Mouse (Mus musculus) erythroblast, embryonic 14.5 days (primary cell): Measurements from ENCODE around the gene Cux1. TPM values are rescaled to one million over a fixed set of nuclear protein-coding genes. Genes with fewer than 3 reads are reported as not detected.

Experiments
- H3K27me3 ChIP-seq: 2 replicates; pipeline ENCODE4 v1.6.1; 2012; ENCODE audit warnings: inconsistent platforms; ENCODE audit not compliant: control insufficient read depth
- H3K36me3 ChIP-seq: 2 replicates; pipeline ENCODE4 v1.6.1; 2012; ENCODE audit warnings: mild to moderate bottlenecking, inconsistent platforms; ENCODE audit not compliant: control insufficient read depth
- H3K4me1 ChIP-seq: 2 replicates; pipeline ENCODE4 v1.6.1; 2012; ENCODE audit warnings: inconsistent platforms; ENCODE audit not compliant: control insufficient read depth
- H3K4me3 ChIP-seq: replicated peaks from 2 replicates; pipeline ENCODE3; 2012; ENCODE audit warnings: moderate library complexity, mild to moderate bottlenecking, inconsistent platforms
- H3K9me3 ChIP-seq: 2 replicates; pipeline ENCODE4 v1.6.1; 2012; ENCODE audit warnings: low read length, inconsistent platforms, mixed read lengths; ENCODE audit not compliant: control insufficient read depth
- GATA1 ChIP-seq: IDR thresholded peaks from 2 replicates; pipeline ENCODE4 v1.6.1; 2012; ENCODE audit warnings: low read length, inconsistent platforms, mixed read lengths
- TAL1 ChIP-seq: IDR thresholded peaks from 3 replicates; pipeline ENCODE4 v1.6.1; 2012; ENCODE audit warnings: low read length, inconsistent platforms, mixed read lengths
- polyA plus RNA-seq: library from polyadenylated mRNA; stranded (reverse); fragments of >175 nt; gene quantifications from 2 replicates; pipeline ENCODE4 v1.2.3, GENCODE M21; 2012

Cux1 gene
- polyA plus RNA-seq, 1 experiment: 2.9 TPM

DNA sequence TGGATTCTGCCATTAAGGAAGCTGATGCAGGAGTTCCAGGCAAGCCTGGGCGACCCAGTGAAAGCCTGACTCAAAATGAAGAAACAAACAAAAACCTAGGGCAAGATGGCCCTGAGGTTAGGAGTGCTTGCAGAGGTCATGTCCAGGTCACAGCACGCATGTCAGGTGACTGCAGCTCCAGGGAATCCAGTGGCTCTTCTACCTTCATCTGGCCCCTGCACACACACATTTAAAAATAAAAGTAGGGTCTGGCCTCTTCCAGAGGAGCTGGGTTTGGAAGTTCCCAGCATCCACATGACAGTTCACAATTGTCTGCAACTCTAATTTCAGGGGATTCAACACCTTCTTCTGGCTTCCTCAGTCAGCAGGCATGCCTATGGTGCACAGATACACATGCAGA, 21.7 kb upstream of the Cux1 start:
- H3K36me3 ChIP-seq: no peaks in the 10 kb centered on the region
- no peaks in the 10 kb centered on the region for H3K9me3 ChIP-seq
- H3K4me3 ChIP-seq: no peak overlapping the region
- TF ChIP-seq TAL1 (no peak), GATA1 (no peak)
- no peaks in the 10 kb centered on the region for H3K4me1 ChIP-seq
- H3K27me3 ChIP-seq: peaks cover 7% of the 10 kb centered on the region

DNA sequence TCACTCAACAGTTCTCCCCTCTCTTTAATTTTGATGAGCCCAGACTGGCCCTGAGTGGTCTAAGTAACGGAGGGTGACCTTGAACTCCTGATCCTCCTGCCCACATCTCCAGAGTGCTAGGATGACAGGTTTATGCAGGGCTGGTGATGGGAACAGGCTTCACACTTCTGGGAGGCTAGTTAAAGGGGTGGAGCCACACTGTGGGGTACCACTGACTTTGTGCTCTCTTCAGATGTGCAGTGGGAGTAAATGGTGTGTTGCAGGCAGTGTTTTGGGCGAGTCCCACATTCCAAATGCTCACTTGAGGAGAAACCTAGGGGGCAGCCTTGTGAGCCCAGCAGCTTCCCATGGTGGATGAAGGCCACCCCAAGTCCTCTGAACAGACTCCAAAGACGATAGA, 21.2 kb upstream of the Cux1 start:
- peaks cover 10% of the 10 kb centered on the region for H3K27me3 ChIP-seq
- no peaks in the 10 kb centered on the region for H3K9me3 ChIP-seq
- no peaks in the 10 kb centered on the region for H3K36me3 ChIP-seq
- no peaks in the 10 kb centered on the region for H3K4me1 ChIP-seq
- no peak for TF ChIP-seq TAL1
- no peak overlapping the region for H3K4me3 ChIP-seq

DNA sequence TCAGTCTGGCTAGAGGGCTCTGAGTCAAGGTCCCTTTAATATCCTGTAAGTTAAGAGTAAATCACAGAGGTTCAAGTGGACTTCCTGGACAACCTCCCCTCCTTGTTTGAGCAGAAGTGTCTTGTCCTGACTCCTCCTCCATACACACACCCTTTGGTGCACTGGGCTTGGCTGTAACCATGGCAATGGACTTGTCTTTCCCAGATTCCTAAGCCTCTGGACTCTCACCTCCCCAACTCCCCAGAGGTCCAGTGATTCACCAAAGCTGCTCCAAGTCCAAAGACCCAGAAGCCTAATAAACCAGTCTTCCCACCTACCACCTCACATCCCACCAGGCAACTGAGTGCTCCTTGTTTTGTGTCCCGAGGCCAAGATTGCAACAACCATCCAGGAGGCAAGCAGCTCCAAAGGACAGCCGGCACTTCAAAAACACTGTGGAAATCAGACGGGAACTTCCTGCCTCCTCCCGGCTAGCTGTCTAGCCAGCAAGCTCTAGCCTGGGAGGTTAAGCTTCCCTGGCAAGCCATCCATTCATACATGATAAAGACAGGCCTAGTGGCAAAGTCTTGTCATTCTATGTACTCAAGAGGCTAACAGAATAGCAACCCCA, 17.5 kb upstream of the Cux1 start:
- Histone ChIP-seq H3K9me3 (peaks cover 4% of the 10 kb centered on the region), H3K36me3 (no peaks in the 10 kb centered on the region)

DNA sequence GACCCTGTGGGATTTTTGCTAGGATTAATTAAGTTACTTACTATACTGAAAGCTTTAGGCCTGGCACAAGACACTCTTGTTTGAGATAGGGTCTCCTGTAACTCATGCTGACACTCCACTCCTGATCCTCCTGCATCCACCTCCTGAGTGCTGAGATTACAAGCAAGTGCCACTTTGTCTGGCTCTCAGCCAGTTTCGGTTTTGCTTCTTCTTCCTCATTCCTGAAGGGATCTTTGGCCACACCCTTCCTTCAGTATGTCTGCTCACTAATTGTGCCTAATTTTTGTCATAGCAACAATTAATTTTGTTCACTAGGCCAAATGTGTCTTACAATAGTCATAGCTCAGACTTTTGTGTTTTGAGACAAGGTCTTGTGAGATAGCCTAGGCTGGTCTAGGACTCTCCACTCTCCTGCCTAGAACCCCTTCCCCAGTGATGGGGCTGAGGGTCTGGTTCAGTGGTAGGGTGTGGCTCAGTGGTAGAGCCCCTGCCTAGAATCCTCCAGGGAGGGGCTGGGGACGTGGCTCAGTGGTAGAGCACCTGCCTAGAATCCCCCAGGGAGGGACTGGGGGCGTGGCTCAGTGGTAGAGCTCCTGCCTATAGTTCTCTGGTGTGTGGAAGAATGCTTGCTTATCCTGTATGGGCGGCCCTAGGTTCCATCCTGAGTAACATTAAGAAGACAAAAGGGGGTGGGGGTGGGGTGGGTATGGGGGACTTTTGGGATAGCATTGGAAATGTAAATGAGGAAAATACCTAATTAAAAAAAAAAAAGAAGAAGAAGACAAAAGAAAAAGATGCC, 16.6 kb upstream of the Cux1 start:
- Histone ChIP-seq H3K4me3 (no peak overlapping the region), H3K36me3 (no peaks in the 10 kb centered on the region), H3K9me3 (peaks cover 4% of the 10 kb centered on the region), H3K4me1 (no peaks in the 10 kb centered on the region), H3K27me3 (peaks cover 55% of the 10 kb centered on the region)
- TF ChIP-seq TAL1 (no peak), GATA1 (no peak)

More for the DNA sequence above, 17.5 kb upstream of the Cux1 start:
- Histone ChIP-seq H3K4me3 (no peak overlapping the region), H3K4me1 (no peaks in the 10 kb centered on the region), H3K27me3 (peaks cover 46% of the 10 kb centered on the region)
- no peak for TF ChIP-seq GATA1
- TF ChIP-seq TAL1: no peak

DNA sequence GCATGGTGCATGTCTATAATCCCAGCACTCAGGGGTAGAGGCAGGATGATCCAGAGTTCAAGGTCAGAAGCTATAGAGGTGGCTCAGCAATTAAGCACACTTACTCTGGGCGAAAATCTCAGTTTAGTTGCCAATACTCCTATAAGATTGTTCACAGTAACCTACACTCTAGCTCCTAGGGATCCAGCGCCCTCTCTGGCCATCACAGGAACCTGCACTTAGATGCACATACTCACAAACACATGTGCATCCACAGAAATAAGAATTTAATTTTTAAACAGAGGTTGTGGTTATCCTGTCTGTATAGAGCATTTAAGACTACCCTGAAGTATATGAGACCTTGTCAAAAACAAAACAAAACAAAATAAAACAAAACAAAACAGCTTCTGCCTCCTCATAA, 16.0 kb upstream of the Cux1 start:
- Histone ChIP-seq H3K4me1 (no peaks in the 10 kb centered on the region), H3K4me3 (no peak overlapping the region), H3K36me3 (no peaks in the 10 kb centered on the region), H3K9me3 (peaks cover 4% of the 10 kb centered on the region), H3K27me3 (peaks cover 58% of the 10 kb centered on the region)
- no peak for TF ChIP-seq TAL1
- no peak for TF ChIP-seq GATA1

DNA sequence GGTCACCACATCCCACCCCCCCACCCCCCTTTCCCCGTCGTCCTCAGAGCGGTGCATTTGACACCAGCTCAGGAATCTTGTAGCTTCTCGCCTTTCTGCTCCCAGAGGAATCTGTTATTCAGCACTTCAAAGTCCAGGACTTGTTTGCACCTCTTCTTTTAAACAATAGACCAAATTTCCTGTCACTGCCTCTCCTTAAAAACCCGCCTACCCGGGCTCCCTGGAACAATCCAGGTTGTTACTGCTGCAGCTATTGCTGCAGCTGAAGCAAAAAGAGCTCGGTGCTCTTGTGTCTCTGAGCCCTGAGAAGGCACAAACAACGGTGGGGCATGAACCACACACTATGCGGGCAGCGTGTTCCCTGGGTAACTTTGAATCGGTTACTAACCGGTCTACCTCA, 14.9 kb upstream of the Cux1 start:
- Histone ChIP-seq H3K36me3 (no peaks in the 10 kb centered on the region), H3K9me3 (peaks cover 4% of the 10 kb centered on the region), H3K4me1 (no peaks in the 10 kb centered on the region), H3K27me3 (peaks cover 64% of the 10 kb centered on the region), H3K4me3 (no peak overlapping the region)
- TF ChIP-seq GATA1 (no peak), TAL1 (no peak)

DNA sequence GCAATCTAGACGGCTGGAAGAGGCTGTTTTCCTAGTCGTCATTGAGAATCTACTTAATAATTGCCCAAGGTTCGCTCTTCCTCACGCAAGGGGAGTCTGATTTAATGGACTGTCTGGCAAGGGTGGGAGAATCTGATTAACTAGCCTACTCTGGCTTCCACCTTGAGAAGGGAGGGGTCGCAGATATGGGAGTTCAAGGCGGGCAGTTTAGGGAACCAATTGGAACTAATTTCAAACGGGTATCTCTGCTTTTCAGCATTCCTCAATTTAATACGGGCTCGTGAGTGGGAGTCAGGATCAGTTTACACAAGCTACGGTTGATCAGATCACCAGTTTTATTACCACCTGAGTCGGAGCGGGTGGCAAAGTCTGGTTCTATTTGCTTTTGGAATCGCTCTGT, 14.3 kb upstream of the Cux1 start:
- Histone ChIP-seq H3K4me3 (no peak overlapping the region), H3K4me1 (no peaks in the 10 kb centered on the region), H3K27me3 (peaks cover 64% of the 10 kb centered on the region), H3K9me3 (peaks cover 4% of the 10 kb centered on the region), H3K36me3 (no peaks in the 10 kb centered on the region)
- TF ChIP-seq TAL1 (no peak), GATA1 (no peak)

DNA sequence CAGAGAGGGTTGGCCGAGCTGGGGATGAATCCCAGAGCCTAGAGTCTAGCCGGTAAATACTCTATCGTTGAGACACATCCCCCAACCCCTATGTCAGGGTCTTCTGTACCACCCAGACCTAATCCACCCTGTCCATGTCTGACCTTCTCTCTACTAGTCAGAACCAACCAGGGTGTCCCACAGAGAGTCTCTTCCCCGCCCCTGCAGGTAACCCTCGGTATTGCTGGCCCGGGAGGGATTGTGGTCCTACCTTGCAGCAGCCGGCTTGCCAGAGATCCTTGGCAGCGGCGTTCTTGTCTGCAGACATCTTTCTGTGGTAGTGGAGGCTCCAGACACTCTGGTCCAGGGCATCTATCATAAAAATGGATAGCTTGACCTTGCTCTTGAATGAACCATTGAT, 13.9 kb upstream of the Cux1 start:
- no peak overlapping the region for H3K4me3 ChIP-seq
- peaks cover 4% of the 10 kb centered on the region for H3K9me3 ChIP-seq
- no peaks in the 10 kb centered on the region for H3K4me1 ChIP-seq
- TF ChIP-seq GATA1: no peak
- no peak for TF ChIP-seq TAL1
- no peaks in the 10 kb centered on the region for H3K36me3 ChIP-seq
- peaks cover 67% of the 10 kb centered on the region for H3K27me3 ChIP-seq

DNA sequence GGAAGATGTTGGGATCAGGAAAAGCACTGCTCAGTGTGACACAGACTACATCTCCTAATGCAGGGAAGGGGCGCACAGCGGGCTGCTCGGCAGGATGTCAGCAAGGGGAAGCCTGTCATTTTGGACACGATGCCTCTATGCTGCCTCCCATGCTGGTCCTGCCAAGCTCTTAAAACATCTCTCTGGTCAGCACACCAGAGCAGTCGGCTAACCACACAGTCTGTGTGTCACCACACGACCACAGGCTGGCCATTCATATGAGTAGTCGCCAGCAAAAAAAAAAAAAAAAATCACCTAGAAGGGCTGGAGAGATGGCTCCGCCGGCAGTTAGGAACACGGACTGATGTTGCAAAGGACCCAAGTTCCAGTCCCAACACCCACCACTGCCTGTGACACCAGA, 10.9 kb upstream of the Cux1 start:
- no peak for TF ChIP-seq GATA1
- no peak for TF ChIP-seq TAL1

More for the DNA sequence above, 10.9 kb upstream of the Cux1 start:
- peaks cover 3% of the 10 kb centered on the region for H3K9me3 ChIP-seq
- H3K4me1 ChIP-seq: no peaks in the 10 kb centered on the region
- H3K36me3 ChIP-seq: no peaks in the 10 kb centered on the region
- H3K4me3 ChIP-seq: no peak overlapping the region
- H3K27me3 ChIP-seq: peaks cover 68% of the 10 kb centered on the region
